Mouse (Mus musculus): Measurements from ENCODE around the gene Atg4b. TPM values are rescaled to one million over a fixed set of nuclear protein-coding genes. Genes with fewer than 3 reads are reported as not detected.

The Atg4b gene
- polyA plus RNA-seq, 1 experiment from 2014 or later = 64.9 TPM

GRCm38 (mm10) chr1:93726974-93727373 lies 24.3 kb upstream of the Atg4b start:
- Histone ChIP-seq H3K4me1 (ENCODE audit: control insufficient read depth, insufficient read depth, low read length) (no peaks in the 10 kb centered on the region), H3K4me3 (ENCODE audit: low read length) (no peak overlapping the region), H3K27me3 (replicated peaks; ENCODE audit: control insufficient read depth, insufficient read depth, low read length) (no peaks in the 10 kb centered on the region), H3K9me3 (ENCODE audit: control insufficient read depth, low read length) (no peaks in the 10 kb centered on the region), H3K27ac (ENCODE audit: low read length) (no peak overlapping the region), H3K36me3 (ENCODE audit: control insufficient read depth, insufficient read depth, low read length) (peaks cover 3% of the 10 kb centered on the region; the same call in 1 of the 2 replicates), H3K9ac (ENCODE audit: low read depth, low read length) (no peak overlapping the region), H3K4me2 (ENCODE audit: low read depth, low read length) (no peak overlapping the region)
- ATAC-seq = peak; percentile 26; the same call in 1 of the 2 replicates
- WGBS = 66% methylated on average over 3 of the region's 3 CpGs

- H3K4me2 ChIP-seq (ENCODE audit: low read depth, low read length) = peak overlapping the region; percentile 42; the same call in 1 of the 2 replicates
Observed at GRCm38 (mm10) chr1:93731103-93731502, 20.2 kb upstream of the Atg4b start.

GRCm38 (mm10) chr1:93731880-93732281 lies 19.4 kb upstream of the Atg4b start:
- H3K27ac ChIP-seq (ENCODE audit: low read length) = no peak overlapping the region
- no peak overlapping the region for H3K4me3 ChIP-seq (ENCODE audit: low read length)
- H3K9ac ChIP-seq (ENCODE audit: low read depth, low read length) = no peak overlapping the region
- no peaks in the 10 kb centered on the region for H3K27me3 ChIP-seq (replicated peaks; ENCODE audit: control insufficient read depth, insufficient read depth, low read length)
- no peaks in the 10 kb centered on the region for H3K9me3 ChIP-seq (ENCODE audit: control insufficient read depth, low read length)
- no peaks in the 10 kb centered on the region for H3K36me3 ChIP-seq (ENCODE audit: control insufficient read depth, insufficient read depth, low read length)
- peak; percentile 55 for ATAC-seq
- 20% methylated on average over 3 of the region's 3 CpGs for WGBS
- H3K4me2 ChIP-seq (ENCODE audit: low read depth, low read length) = no peak overlapping the region
- no peaks in the 10 kb centered on the region for H3K4me1 ChIP-seq (ENCODE audit: control insufficient read depth, insufficient read depth, low read length)

More at GRCm38 (mm10) chr1:93731103-93731502, 20.2 kb upstream of the Atg4b start:
- Histone ChIP-seq H3K4me1 (ENCODE audit: control insufficient read depth, insufficient read depth, low read length) (no peaks in the 10 kb centered on the region), H3K9ac (ENCODE audit: low read depth, low read length) (peak overlapping the region; percentile 57), H3K27ac (ENCODE audit: low read length) (no peak overlapping the region), H3K4me3 (ENCODE audit: low read length) (peak overlapping the region; percentile 24; the same call in 1 of the 2 replicates), H3K36me3 (ENCODE audit: control insufficient read depth, insufficient read depth, low read length) (no peaks in the 10 kb centered on the region), H3K9me3 (ENCODE audit: control insufficient read depth, low read length) (no peaks in the 10 kb centered on the region), H3K27me3 (replicated peaks; ENCODE audit: control insufficient read depth, insufficient read depth, low read length) (no peaks in the 10 kb centered on the region)
- WGBS = 93% methylated on average over 5 of the region's 5 CpGs
- peak; percentile 46 for ATAC-seq

GRCm38 (mm10) chr1:93735859-93736258 lies 15.4 kb upstream of the Atg4b start:
- H3K4me3 ChIP-seq (ENCODE audit: low read length) = no peak overlapping the region
- H3K4me2 ChIP-seq (ENCODE audit: low read depth, low read length) = no peak overlapping the region
- ATAC-seq = no peak
- no peak overlapping the region for H3K27ac ChIP-seq (ENCODE audit: low read length)
- H3K4me1 ChIP-seq (ENCODE audit: control insufficient read depth, insufficient read depth, low read length) = peaks cover 6% of the 10 kb centered on the region; the same call in 1 of the 2 replicates
- H3K9me3 ChIP-seq (ENCODE audit: control insufficient read depth, low read length) = no peaks in the 10 kb centered on the region
- 86% methylated on average over 3 of the region's 3 CpGs for WGBS
- no peak overlapping the region for H3K9ac ChIP-seq (ENCODE audit: low read depth, low read length)
- H3K36me3 ChIP-seq (ENCODE audit: control insufficient read depth, insufficient read depth, low read length) = no peaks in the 10 kb centered on the region
- H3K27me3 ChIP-seq (replicated peaks; ENCODE audit: control insufficient read depth, insufficient read depth, low read length) = no peaks in the 10 kb centered on the region

- no peaks in the 10 kb centered on the region for H3K9me3 ChIP-seq (ENCODE audit: control insufficient read depth, low read length)
- no peak for ATAC-seq
- no peak overlapping the region for H3K27ac ChIP-seq (ENCODE audit: low read length)
- no peak overlapping the region for H3K4me2 ChIP-seq (ENCODE audit: low read depth, low read length)
- WGBS = 90% methylated on average over 5 of the region's 5 CpGs
- H3K4me1 ChIP-seq (ENCODE audit: control insufficient read depth, insufficient read depth, low read length) = peaks cover 9% of the 10 kb centered on the region
- no peak overlapping the region for H3K4me3 ChIP-seq (ENCODE audit: low read length)
- no peaks in the 10 kb centered on the region for H3K36me3 ChIP-seq (ENCODE audit: control insufficient read depth, insufficient read depth, low read length)
- H3K27me3 ChIP-seq (replicated peaks; ENCODE audit: control insufficient read depth, insufficient read depth, low read length) = no peaks in the 10 kb centered on the region
- H3K9ac ChIP-seq (ENCODE audit: low read depth, low read length) = no peak overlapping the region
Observed at GRCm38 (mm10) chr1:93737711-93738110, 13.6 kb upstream of the Atg4b start.

GRCm38 (mm10) chr1:93740671-93741070 lies 10.6 kb upstream of the Atg4b start:
- 95% methylated on average over 2 of the region's 2 CpGs for WGBS
- H3K36me3 ChIP-seq (ENCODE audit: control insufficient read depth, insufficient read depth, low read length) = 0 out of 2 replicates have a peak, but pooled peaks cover 3% of the 10 kb centered on the region
- no peak overlapping the region for H3K27ac ChIP-seq (ENCODE audit: low read length)
- H3K4me2 ChIP-seq (ENCODE audit: low read depth, low read length) = no peak overlapping the region
- no peak overlapping the region for H3K9ac ChIP-seq (ENCODE audit: low read depth, low read length)
- no peak overlapping the region for H3K4me3 ChIP-seq (ENCODE audit: low read length)
- no peak for ATAC-seq
- no peaks in the 10 kb centered on the region for H3K9me3 ChIP-seq (ENCODE audit: control insufficient read depth, low read length)
- H3K4me1 ChIP-seq (ENCODE audit: control insufficient read depth, insufficient read depth, low read length) = peaks cover 9% of the 10 kb centered on the region
- no peaks in the 10 kb centered on the region for H3K27me3 ChIP-seq (replicated peaks; ENCODE audit: control insufficient read depth, insufficient read depth, low read length)

DNA sequence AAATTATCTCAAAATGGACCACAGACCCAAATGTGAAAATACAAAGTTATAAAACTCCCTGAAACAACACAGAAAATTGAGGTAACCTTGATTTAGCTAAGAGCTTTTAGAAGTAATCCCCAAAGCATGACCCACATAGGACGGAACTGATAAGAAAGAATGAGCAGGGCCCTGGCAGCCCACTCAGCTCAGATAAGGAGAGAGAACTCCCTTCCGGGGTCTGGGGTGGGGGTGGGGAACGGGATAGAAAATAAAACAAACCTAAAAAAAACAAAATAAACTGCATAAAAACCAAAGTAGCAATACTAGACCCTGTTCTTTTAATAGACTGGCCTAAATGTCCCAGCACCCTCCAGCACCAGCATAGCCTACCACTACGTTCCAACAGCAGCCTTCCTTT lies 9.3 kb upstream of the Atg4b start:
- Histone ChIP-seq H3K4me3 (ENCODE audit: low read length) (no peak overlapping the region), H3K36me3 (ENCODE audit: control insufficient read depth, insufficient read depth, low read length) (0 out of 2 replicates have a peak, but pooled peaks cover 3% of the 10 kb centered on the region), H3K4me2 (ENCODE audit: low read depth, low read length) (no peak overlapping the region), H3K9me3 (ENCODE audit: control insufficient read depth, low read length) (no peaks in the 10 kb centered on the region), H3K27me3 (replicated peaks; ENCODE audit: control insufficient read depth, insufficient read depth, low read length) (no peaks in the 10 kb centered on the region), H3K27ac (ENCODE audit: low read length) (no peak overlapping the region), H3K4me1 (ENCODE audit: control insufficient read depth, insufficient read depth, low read length) (peaks cover 9% of the 10 kb centered on the region), H3K9ac (ENCODE audit: low read depth, low read length) (no peak overlapping the region)
- ATAC-seq = no peak
- 69% methylated on average over 4 of the region's 4 CpGs for WGBS

DNA sequence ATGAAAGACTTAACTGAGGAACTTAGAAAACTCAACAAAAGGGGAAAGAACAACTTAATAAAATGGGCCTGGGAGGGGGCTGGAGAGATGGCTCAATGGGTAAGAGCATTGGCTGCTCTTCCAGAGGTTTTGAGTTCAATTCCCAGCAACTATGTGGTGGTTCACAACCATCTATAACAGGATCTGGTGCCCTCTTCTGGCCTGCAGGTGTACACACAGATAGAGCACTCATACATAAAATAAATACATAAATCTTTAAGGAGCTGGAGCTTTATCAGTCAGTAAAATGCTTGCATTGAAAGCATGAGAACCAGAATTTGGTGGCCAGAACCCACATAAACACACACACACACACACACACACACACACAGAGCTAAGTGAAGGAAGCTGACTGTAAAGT lies 8.4 kb upstream of the Atg4b start:
- Histone ChIP-seq H3K9ac (ENCODE audit: low read depth, low read length) (no peak overlapping the region), H3K4me3 (ENCODE audit: low read length) (no peak overlapping the region), H3K9me3 (ENCODE audit: control insufficient read depth, low read length) (no peaks in the 10 kb centered on the region), H3K4me2 (ENCODE audit: low read depth, low read length) (no peak overlapping the region), H3K27me3 (replicated peaks; ENCODE audit: control insufficient read depth, insufficient read depth, low read length) (no peaks in the 10 kb centered on the region), H3K4me1 (ENCODE audit: control insufficient read depth, insufficient read depth, low read length) (peaks cover 5% of the 10 kb centered on the region), H3K36me3 (ENCODE audit: control insufficient read depth, insufficient read depth, low read length) (0 out of 2 replicates have a peak, but pooled peaks cover 3% of the 10 kb centered on the region), H3K27ac (ENCODE audit: low read length) (no peak overlapping the region)
- no peak for ATAC-seq

DNA sequence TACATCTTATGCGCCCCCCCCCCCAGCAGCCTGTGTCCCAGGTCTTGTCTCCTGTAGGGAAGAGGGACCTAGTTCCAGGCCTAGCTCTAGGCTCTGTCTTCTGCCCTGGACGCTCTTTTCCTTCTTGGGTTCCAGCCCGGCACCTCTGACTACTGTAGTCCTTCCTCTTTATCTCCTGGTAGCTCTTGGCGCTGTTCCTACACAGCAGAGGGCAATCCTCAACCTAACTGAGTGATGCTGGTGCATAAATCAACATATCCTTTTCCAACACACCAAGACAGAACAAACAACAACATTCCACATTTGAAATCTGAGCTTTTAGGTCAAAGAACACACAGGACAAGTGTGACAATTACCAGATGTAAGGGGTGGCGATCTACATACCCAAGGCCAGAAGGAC lies 5.1 kb upstream of the Atg4b start:
- 83% methylated on average over 5 of the region's 5 CpGs for WGBS
- Histone ChIP-seq H3K4me1 (ENCODE audit: control insufficient read depth, insufficient read depth, low read length) (peaks cover 3% of the 10 kb centered on the region; the same call in 1 of the 2 replicates), H3K9me3 (ENCODE audit: control insufficient read depth, low read length) (no peaks in the 10 kb centered on the region), H3K4me2 (ENCODE audit: low read depth, low read length) (no peak overlapping the region), H3K36me3 (ENCODE audit: control insufficient read depth, insufficient read depth, low read length) (peaks cover 13% of the 10 kb centered on the region; the same call in 1 of the 2 replicates), H3K27me3 (replicated peaks; ENCODE audit: control insufficient read depth, insufficient read depth, low read length) (no peaks in the 10 kb centered on the region), H3K4me3 (ENCODE audit: low read length) (no peak overlapping the region), H3K27ac (ENCODE audit: low read length) (no peak overlapping the region), H3K9ac (ENCODE audit: low read depth, low read length) (no peak overlapping the region)
- ATAC-seq = no peak

- no peaks in the 10 kb centered on the region for H3K9me3 ChIP-seq (ENCODE audit: control insufficient read depth, low read length)
- H3K36me3 ChIP-seq (ENCODE audit: control insufficient read depth, insufficient read depth, low read length) = peaks cover 11% of the 10 kb centered on the region; the same call in 1 of the 2 replicates
- H3K4me1 ChIP-seq (ENCODE audit: control insufficient read depth, insufficient read depth, low read length) = peaks cover 5% of the 10 kb centered on the region; the same call in 1 of the 2 replicates
- no peak overlapping the region for H3K4me2 ChIP-seq (ENCODE audit: low read depth, low read length)
- ATAC-seq = peak; percentile 69
- no peak overlapping the region for H3K9ac ChIP-seq (ENCODE audit: low read depth, low read length)
- H3K4me3 ChIP-seq (ENCODE audit: low read length) = no peak overlapping the region
- H3K27ac ChIP-seq (ENCODE audit: low read length) = no peak overlapping the region
- H3K27me3 ChIP-seq (replicated peaks; ENCODE audit: control insufficient read depth, insufficient read depth, low read length) = no peaks in the 10 kb centered on the region
- WGBS = 88% methylated on average over 1 of the region's 1 CpGs
Observed at GRCm38 (mm10) chr1:93748539-93748938, 2.8 kb upstream of the Atg4b start.

All from intestine, embryonic 16.5 days (tissue).